Mouse (Mus musculus) cerebellum, postnatal 4 days (tissue): ENCODE measurements at regions not wholly inside any gene's neighbourhood (a gene's known extent, or its start where the extent isn't known, plus 50 kb on each side); places are given as distances from the start of the nearest gene placed in this dataset.

Experiments used
- DNase-seq, 2 experiments: peaks; one replicate each; pipeline ENCODE4 v3.0.0; 2022; ENCODE audit warnings: low spot score in 2 of 2, mixed read lengths in 1 of 2

- DNase-seq, result no peak
These were observed 166.6 kb upstream of the Hnrnpa3 start for GRCm38 (mm10) chr2:75492501-75492898.

- no peak for DNase-seq
These were observed 162.3 kb upstream of the Hnrnpa3 start for GRCm38 (mm10) chr2:75496606-75497240.

GRCm38 (mm10) chr2:75510223-75510622, 148.8 kb upstream of the Hnrnpa3 start:
- no peak for DNase-seq

- DNase-seq, result no peak
These were observed 146.5 kb upstream of the Hnrnpa3 start for GRCm38 (mm10) chr2:75512422-75513170.

DNA sequence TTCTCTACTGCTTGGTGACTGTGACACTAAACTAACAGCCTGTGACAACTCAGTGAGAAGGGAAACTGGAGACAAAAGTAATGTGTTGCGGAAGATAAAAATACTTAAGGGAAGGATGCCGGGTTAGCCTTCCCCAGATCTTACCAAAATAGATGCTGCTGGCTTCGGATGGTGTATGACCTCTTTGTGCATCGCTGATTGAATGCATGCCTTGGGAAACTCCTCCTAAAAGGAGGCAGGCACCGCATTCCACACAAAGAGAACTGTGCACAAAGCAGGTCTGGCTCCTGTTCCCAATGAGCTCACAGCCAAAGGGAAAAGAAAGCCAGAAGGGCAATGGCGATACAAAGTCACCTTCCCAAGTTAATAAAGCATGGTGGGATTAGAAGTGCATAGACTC, 144.9 kb upstream of the Hnrnpa3 start:
- no peak for DNase-seq

DNA sequence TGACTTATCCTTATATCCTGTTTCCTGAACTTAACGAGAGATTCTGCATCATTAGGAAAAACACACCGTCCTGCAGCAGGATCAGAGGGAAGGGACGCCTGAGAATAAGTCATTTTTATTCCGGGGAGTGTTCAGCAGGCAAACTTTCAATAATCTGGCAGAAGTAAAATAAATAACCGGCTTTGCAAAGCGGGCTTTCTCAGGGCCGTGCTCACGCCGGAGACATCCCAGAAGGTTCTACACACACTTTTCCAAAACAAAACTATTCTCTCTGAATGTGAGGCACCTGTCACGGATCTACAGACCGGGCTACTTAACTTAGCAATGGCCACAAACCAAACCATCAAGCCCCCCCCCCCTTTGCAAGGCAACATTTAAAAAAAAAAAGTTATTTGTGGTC, 142.8 kb upstream of the Hnrnpa3 start:
- DNase-seq, result no peak

DNA sequence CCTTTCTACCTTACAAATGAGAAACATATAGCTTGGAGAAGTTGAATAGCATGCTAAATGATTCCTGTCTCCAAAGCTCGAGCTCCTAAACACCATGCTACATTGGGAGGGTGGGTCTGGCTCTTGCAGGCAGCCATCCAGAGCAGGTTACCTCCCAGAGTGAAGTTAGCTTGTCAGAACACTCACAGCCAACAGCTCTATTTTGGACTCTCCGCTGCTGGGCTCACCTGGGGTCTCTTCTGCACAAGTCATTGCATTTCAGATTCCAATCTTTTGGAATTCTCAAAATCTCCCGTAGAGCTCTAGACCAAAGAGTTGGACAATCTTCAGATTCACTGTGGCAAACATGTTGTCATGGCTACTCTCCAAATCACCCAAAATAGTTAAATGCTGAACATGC, 142.0 kb upstream of the Hnrnpa3 start:
- DNase-seq, result no peak

DNA sequence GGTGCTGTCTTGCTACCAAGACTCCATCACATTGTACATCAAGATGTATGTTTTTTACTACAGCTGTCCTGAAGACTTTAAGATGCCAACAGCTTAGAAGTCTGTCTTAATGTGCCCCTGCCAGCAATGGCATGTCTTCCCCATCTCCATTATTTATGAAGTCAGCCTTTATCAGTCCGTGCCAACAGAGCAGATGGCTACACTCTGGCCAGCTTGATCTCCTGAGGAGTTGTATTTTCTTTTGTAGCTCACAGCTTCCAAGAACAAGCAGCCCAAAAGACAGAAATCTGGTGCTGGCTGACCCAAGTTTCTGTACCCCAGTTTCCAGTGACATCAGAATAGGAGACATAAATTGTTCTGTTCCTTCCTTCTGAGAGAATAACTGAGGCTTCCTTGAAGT, 140.5 kb upstream of the Hnrnpa3 start:
- peak in 1 of 2 experiments; percentile 53 for DNase-seq

DNA sequence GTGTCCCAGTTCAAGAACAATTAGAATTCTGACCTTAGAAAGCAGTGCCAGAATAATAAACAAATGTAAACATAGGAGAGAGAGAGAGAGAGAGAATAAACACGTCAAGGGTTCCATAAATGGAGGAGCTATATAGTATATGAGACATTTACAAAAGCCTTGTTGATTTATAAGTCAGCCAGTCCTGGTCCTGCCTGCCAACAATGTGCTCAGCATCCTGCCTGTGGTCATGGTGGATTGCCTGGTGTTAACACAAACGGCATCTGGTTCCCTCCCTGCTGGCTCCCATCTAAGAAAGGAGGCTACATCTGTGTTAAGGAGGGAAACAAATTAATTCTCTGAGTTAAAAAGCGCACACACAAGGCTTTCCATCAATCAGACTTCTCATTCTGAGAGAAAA, 133.5 kb upstream of the Hnrnpa3 start:
- DNase-seq, result no peak

DNA sequence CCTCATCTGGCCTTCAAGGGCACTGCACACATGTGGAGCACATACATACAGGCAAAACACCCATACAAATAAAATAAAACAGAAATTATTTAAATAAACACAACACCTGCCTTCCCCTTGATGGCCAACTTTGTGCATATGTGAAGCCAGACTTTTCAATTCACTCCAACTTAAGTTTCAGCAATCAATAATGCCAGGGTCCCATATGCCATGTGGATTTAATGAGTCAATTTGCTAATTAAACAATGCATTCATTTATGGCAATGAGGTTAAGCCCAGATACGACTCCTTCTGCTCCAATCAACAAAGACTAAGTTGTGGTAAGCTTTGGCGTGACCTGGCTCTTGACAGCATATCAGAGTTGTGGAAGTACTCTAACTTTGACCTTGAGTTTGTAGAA, 130.4 kb upstream of the Hnrnpa3 start:
- DNase-seq, result no peak

DNA sequence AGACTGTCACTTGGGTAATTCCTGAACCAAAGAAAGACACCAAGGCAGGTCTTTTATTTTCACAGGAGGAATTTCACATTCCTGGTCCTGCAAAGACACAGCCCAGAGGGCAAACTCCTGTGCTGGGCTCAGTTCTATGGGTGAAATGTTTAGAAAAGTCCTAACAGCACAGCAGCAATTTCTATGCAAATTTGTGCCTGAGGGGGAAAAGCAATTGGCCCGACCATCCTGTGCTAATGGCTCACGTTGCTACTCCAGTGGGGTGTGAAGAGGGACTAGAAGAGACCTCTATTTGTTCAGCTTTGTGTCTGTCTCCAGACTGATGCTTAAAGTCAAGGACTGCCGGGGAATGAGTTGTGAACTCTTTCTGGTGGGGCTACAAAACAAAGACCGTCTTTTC, 120.9 kb upstream of the Hnrnpa3 start:
- no peak for DNase-seq

DNA sequence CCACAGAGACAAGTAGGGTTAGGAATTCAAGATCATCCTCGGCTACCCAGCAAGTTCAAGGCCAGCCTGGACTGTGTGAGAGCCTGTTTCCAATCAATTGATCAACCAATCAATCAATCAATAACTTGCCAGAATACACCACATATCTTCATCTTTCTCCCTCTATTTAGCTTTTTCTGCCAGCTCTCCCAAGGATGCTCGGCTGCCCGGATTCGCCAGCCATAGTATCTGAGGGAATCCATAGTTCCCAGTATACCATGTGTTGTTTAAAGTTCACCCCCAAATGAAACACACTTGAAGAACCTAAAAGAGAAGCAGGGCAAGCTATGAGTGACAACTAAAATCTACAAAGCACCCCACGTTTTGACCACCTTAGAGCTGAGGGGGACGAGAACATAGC, 119.3 kb upstream of the Hnrnpa3 start:
- no peak for DNase-seq

- no peak for DNase-seq
These were observed 116.7 kb upstream of the Hnrnpa3 start for GRCm38 (mm10) chr2:75542331-75542730.

- DNase-seq, result no peak
These were observed 116.3 kb upstream of the Hnrnpa3 start for GRCm38 (mm10) chr2:75542781-75543180.

DNA sequence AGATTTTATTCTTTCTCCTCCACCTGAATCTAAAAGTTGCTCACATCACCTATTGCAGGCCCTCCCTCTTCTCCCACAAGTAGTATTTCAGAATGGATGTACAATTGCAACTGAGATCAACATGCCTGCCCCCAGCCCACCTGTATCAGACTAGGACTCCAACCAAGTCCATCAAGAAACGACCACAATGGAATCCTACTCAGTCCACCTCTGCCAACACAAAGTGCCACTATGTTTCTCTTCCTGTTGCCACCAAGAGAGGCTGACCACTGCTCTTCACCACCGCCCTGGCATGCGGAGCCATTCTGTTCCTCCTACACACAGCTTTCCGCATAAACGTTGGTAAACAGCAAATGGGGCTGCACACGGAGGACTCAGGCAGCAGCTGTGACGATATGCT, 113.1 kb upstream of the Hnrnpa3 start:
- DNase-seq, result no peak

DNA sequence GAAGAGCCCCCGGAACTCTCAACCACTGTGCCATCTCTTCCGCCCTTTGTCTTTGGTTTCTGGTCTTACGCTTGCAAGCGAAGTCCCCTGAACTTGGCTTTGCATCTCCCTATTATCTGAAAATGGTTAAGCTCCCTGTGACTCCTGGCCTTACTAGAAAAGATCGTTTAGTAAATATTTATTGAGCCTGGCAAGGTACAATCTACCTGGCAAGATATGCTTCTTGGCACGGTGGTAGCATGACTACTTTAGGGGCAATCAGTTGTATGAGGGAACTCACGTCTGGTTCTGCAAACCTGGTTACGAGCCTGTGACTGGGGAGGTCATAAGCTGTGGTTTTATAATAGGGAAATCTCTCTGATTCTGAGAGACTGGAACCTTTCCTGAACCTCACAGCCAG, 103.4 kb upstream of the Hnrnpa3 start:
- no peak for DNase-seq

GRCm38 (mm10) chr2:75556744-75557143, 102.3 kb upstream of the Hnrnpa3 start:
- no peak for DNase-seq

DNA sequence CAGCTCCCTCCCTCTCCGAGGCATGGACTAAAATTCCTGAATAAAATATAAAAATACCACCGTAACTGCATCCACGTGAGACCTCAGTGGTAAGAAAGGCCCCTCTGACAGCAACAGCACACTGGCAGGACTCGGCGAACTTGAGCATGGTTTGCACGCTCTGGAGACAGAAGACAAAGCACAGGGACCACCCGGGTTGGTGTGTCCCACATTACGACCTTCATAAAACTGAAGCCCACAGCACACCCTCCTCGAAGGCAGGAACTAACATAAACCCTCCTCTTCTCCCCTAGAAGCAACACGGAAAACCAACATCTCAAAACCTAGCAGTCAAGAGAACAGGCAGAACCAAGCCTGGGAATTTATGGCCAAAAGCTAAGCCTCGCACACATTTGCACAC, 101.7 kb upstream of the Hnrnpa3 start:
- DNase-seq, result no peak

GRCm38 (mm10) chr2:75559920-75560319, 99.1 kb upstream of the Hnrnpa3 start:
- no peak for DNase-seq

DNA sequence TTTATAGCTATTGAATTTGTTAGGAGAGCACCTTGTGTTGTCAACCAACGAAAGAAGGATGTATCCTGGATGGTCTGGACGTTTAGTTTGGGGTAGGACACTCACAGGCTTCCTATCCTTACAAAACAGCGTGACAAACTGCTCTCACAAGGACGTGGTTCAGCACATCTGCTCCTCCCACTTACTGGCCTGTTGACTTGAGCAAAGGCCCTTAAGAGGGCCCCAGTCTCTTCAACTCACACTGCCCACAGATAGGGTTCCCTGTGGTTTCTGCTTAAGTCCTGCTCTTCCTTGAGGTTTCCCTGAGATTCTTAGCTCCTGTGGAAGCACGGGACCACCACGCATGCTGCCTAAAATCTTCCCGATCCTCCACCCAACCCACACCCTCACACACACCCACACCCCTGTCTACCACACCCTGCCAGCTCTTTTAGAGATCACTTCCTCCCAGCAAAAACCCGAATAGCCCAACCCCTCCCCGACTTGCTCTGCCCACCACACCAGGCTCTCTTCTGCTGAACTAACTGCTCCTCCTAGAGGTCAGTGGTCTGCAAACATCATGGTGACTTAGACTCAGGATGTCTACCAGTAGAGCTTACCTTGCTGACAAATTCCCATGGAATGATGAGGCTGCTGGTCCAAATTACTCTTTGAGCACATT, 95.7 kb upstream of the Hnrnpa3 start:
- no peak for DNase-seq

- no peak for DNase-seq
These were observed 94.3 kb upstream of the Hnrnpa3 start for GRCm38 (mm10) chr2:75564809-75565208.

DNA sequence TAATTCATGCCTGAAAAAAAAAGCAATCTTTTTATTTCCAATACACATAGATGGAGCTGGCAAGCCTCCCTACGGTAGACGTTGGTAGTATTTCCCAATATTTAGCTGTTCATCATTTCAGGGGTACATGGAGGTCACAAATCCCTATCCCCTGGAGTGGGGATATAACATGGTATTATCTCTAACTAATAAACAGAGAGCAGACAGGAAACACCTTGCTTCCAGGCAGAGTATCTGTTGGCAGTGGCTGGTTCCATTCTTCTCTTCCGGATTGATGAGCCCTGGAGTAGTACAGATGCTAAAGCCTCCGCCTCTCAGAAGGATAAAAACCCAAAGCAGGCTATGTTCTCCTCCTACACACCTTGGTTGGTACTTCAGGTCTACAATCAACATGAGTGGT, 91.9 kb upstream of the Hnrnpa3 start:
- DNase-seq, result no peak

- no peak for DNase-seq
These were observed 89.3 kb upstream of the Hnrnpa3 start for GRCm38 (mm10) chr2:75569756-75570155.
